Mouse (Mus musculus): ENCODE measurements around the gene Atg9a.

GRCm38 (mm10) chr1:75136293-75136692 is 55.7 kb downstream of the Atg9a start:
- TF ChIP-seq MAFK (IDR thresholded peaks at IDR 0.05; ENCODE audit: insufficient read depth, low read depth, low read length) (no peak), CHD2 (IDR thresholded peaks at IDR 0.05; ENCODE audit: low read depth, low read length) (no peak), ZC3H11A (IDR thresholded peaks at IDR 0.05; ENCODE audit: borderline replicate concordance, low read depth, low read length) (no peak), HCFC1 (IDR thresholded peaks at IDR 0.05; ENCODE audit: borderline replicate concordance, insufficient read depth, low read length) (no peak)

All from ES-E14 (cell line).